Mouse (Mus musculus) lung, postnatal 25 days (tissue): ENCODE results near the gene Tomm20.
"Not testable (repeated sequence)": the region's sequence is repeated elsewhere in the genome, so short reads cannot be mapped to it uniquely, and the experiment has no call there.

Experiments
- DNase-seq: peaks from one replicate; pipeline ENCODE4 v3.0.0; 2022; ENCODE audit warnings: low spot score

Tomm20 gene

GRCm38 (mm10) chr8:126918356-126918755 is 27.3 kb downstream of the Tomm20 start:
- DNase-seq, result no peak

- peak; percentile 55 for DNase-seq
Measured at GRCm38 (mm10) chr8:126917179-126917905, 28.3 kb downstream of the Tomm20 start.

- DNase-seq, result no peak
Measured at GRCm38 (mm10) chr8:126916611-126917010, 29.0 kb downstream of the Tomm20 start.

GRCm38 (mm10) chr8:126914609-126915375 is 30.9 kb downstream of the Tomm20 start:
- DNase-seq, result no peak

GRCm38 (mm10) chr8:126914107-126914490 is 31.5 kb downstream of the Tomm20 start:
- not testable (repeated sequence) for DNase-seq

DNA sequence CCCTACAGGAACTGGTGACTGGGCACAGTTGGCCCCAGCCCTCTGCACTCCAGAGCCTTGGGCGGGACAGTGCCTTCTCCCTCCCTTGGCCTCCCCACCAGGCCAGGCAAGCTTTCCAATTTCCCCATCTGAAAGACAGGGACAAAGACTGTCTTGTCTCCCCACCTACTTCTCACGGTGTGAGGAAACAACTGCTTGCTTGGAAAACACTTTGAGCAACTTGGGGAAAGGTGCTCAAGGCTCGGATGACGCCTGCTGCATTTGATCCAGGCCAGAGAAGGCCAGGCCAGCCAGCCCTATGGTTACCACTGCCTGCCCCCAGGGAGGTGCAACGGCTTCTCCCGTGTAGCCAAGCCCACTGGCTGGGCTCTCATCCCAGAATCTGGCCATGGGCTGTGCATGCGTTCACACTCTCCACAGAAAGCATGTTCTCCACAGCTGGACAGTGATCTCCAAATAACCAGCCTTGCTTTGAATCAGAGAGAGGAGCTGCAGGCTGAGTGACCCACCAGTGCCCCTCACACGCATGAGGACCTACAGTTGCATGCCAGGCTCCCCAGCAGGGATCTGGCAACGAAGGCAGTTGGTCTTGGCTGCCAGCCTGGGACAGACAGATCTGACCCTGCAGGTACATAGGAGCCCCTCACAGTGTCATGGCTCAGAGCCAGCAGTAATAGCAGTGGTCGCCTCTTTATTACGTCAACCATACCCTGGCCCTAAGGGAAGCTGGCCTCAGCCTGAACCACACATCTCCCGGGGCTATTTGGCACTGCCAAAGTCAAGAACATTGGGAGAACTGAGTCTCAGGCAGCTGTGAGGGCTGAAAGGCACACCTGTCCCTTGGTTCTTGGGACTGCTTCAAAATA is 32.2 kb downstream of the Tomm20 start:
- DNase-seq, result no peak

GRCm38 (mm10) chr8:126909371-126909802 is 36.3 kb downstream of the Tomm20 start:
- peak; percentile 84 for DNase-seq

GRCm38 (mm10) chr8:126908805-126909204 is 36.8 kb downstream of the Tomm20 start:
- DNase-seq, result peak; percentile 71

DNA sequence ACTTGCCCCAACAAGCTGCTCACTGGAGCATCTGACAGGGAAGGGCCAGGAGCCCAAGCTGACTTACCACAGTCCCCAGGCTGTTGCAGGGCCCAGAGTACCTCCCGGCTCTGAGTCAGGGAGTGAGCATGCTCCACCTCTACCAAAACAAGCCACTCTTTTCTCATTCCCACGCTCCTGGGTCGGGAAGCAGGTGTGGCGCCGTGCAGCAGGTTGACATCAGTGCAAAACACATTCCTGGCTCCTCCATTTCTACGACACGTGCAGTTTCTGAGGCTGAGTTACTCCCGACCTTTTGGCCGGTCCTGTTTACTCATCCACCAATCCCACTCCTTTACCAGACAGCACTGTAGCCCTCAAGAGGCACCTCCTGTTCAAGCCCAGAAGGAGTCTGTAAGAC is 37.7 kb downstream of the Tomm20 start:
- DNase-seq, result no peak

- DNase-seq, result no peak
Measured at GRCm38 (mm10) chr8:126907374-126907773, 38.3 kb downstream of the Tomm20 start.

- no peak for DNase-seq
Measured at GRCm38 (mm10) chr8:126905387-126905786, 40.3 kb downstream of the Tomm20 start.

DNA sequence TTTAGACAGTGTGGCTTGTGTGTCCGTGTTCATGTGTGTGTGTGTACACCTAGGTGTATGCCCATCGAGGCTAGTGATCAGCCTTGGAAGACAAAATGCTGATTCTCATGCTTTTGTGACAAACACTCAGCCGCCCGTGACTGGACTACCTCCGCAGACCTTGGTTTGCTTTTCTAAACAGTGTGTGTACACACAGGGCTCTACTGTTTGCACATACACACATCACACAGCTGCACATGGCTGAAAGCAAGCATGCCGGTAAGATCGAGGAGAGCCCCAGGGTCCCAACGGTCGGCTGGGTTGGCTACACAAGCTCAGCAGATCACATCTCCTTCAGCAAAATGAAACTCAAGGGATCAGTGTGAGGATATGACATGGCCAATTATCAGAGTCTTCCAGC is 41.7 kb downstream of the Tomm20 start:
- no peak for DNase-seq

GRCm38 (mm10) chr8:126903224-126903895 is 42.3 kb downstream of the Tomm20 start:
- no peak for DNase-seq

DNA sequence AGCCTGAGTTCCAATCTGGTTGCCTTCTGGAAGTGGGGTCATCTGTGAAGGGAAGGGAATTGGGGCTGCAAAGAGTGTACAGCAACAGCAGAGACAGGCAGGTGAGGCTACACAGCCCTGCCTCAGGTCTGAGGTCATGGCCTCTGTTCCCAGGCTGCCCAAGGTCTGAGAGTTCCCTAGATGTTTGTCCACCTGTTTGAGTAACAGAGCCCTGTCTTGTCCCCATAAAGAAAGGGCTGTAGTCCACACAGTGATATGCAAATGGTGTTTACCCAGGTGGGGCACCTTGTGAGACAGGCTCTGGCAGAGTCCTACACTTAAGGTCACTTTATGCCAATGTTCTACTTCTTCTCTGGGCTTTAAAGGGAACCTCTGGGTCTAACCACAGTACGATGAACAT is 44.0 kb downstream of the Tomm20 start:
- DNase-seq, result no peak

DNA sequence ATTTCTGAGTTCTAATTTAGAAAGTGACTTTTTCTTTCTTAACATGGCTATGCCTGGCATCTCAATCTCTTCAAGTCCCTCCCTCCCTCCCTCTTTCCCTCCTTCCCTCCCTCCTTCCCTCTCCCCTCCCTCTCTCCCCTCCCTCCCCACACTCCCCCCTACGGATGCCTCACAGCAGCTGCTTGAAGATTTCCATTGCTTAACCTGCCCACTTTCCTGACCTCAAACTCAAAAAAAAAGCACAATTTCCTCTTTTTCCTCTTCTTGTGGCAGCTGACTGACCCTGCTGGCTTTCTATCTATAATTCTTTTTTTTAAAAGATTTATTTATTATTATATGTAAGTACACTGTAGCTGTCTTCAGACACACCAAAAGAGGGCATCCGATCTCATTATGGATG is 44.6 kb downstream of the Tomm20 start:
- no peak for DNase-seq

- peak; percentile 73 for DNase-seq
Measured at GRCm38 (mm10) chr8:126895133-126895532, 50.5 kb downstream of the Tomm20 start.

DNA sequence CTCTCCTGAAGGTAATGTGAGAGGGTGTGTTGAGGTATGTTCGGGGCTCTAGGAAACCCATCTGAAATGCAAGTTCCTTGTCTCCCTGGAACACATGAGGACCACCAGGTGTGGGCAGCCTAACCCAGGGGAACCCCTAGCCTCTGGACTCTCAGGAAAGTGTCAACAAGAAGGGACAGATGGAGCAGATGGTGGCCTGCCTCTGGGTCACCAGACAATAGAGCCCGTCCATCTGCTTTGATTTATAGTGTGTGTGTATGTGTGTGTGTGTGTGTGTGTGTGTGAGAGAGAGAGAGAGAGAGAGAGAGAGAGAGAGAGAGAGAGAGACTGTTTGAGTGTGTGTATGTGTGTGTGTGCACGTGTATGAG is 58.0 kb downstream of the Tomm20 start:
- no peak for DNase-seq

DNA sequence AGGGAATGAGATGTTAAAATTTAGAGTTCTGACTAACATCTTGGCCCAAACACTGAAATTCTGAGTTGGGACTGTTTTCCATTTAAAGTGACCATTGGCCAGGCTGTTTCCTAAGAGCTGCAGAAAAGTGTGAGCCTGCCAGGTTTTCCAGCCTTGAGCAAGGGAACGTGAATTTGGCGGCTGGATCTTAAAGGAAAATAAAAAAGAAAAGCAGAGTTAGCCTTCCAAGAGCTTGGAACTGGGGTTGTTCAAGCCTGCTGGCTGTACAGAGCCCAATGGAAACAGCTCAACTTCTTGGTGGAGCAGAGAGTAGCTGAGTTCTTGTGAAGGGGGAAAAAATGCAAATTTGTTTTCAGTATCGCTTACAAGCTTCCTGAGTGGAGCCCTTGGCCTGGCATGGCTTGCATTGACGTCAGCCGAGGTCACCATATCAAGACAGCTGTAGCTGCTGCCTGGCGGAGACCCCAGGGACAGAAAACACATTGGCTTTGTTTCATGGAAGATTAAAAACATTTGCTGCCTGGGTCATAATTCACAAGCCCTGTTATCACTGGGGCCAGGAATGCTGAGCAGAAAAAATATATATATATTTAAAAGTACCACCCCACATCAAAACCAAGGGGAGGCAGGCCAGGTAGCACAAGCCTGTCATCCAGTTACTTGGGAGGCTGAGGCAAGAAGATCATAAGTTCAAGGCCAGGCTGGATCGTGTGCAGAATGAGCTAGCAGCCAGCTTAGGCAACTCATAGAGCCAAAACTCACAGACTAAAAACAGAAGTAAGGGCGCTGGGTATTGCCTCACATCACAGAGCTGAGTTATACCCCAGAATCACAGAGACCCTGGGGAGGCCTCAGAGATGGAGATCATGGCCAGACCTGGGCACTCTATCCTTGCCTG is 58.7 kb downstream of the Tomm20 start:
- DNase-seq, result peak; percentile 69

DNA sequence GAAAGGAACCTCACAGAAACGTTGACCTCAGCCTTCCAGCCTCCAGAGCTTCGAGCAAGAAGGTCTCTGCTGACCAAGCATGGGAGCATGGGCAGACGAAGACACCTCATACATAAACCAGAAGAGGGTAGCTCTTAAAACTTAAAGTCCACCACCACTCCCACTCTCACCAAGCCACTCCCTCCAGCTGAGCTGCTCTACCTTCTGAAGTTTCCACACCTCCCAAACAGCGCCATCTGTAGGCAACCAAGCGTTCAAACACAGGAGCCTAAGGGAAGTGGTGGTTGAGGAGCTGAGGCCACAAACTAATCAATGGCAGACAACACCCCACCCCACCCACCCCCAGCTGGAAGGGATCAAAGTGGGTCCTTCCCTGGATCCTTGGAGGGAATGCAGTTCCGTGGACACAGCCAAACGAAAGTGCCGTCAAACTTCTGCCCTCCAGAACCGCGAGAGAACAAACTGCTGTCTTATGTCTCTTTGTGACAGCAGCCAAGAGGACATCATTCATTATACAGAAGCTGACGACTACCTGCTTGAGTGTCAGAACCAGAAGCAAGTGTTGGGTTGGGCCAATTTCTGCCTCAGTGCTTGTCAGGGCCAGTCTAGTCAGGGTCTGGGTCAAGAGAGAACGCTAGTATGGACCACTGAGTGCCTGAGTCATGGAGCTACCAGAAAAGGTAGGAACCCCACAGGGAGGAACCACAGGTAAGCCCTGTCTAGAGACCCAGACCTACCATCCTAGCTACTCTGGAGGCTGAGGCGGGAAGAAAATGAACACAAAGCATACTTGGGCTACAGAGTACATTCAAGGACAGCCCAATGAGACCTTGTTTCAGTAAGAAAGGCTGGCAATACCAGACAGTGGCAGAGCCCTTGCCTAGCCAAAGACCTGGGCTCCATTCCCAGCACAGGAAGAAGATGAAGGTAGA is 59.8 kb downstream of the Tomm20 start:
- DNase-seq, result no peak
